Mouse (Mus musculus) stomach, postnatal 0 days (tissue): Measurements from ENCODE around the gene Grap2.

Source experiments
- CTCF ChIP-seq: IDR thresholded peaks from 2 replicates; pipeline ENCODE4 v1.5.1; 2016; ENCODE audit warnings: antibody characterized with exemption, low read depth, mild to moderate bottlenecking, moderate library complexity
- EP300 ChIP-seq: optimal IDR thresholded peaks from 2 replicates; pipeline ENCODE3; 2016; ENCODE audit warnings: antibody characterized with exemption

- no peak for TF ChIP-seq CTCF
- no peak for TF ChIP-seq EP300
Measured at GRCm38 (mm10) chr15:80680347-80681030, 108.1 kb downstream of the Grap2 start.
